Mouse (Mus musculus): ENCODE data around the gene Megf11.
A peak's percentile ranks its signal among the peaks of the same experiment; 100 is the strongest.

Megf11 gene

GRCm38 (mm10) chr9:64604217-64604711 lies 218.8 kb downstream of the Megf11 start:
- no peak for DNase-seq (ENCODE audit: low spot score in 2 of 2)

- no peak for DNase-seq (ENCODE audit: low spot score in 2 of 2)
Observed at GRCm38 (mm10) chr9:64605077-64605714, 219.8 kb downstream of the Megf11 start.

GRCm38 (mm10) chr9:64605735-64606349 lies 220.4 kb downstream of the Megf11 start:
- no peak for DNase-seq (ENCODE audit: low spot score in 2 of 2)

GRCm38 (mm10) chr9:64607049-64607448 lies 221.6 kb downstream of the Megf11 start:
- no peak for DNase-seq (ENCODE audit: low spot score in 2 of 2)

- DNase-seq (ENCODE audit: low spot score in 2 of 2) = no peak
Observed at GRCm38 (mm10) chr9:64609546-64609945, 224.1 kb downstream of the Megf11 start.

- no peak for DNase-seq (ENCODE audit: low spot score in 2 of 2)
Observed at GRCm38 (mm10) chr9:64612121-64612983, 226.9 kb downstream of the Megf11 start.

- DNase-seq (ENCODE audit: low spot score in 2 of 2) = no peak
Observed at GRCm38 (mm10) chr9:64612984-64613649, 227.7 kb downstream of the Megf11 start.

- no peak for DNase-seq (ENCODE audit: low spot score in 2 of 2)
Observed at GRCm38 (mm10) chr9:64617413-64617812, 232.0 kb downstream of the Megf11 start.

GRCm38 (mm10) chr9:64618433-64618832 lies 233.0 kb downstream of the Megf11 start:
- DNase-seq (ENCODE audit: low spot score in 2 of 2) = no peak

GRCm38 (mm10) chr9:64619440-64619839 lies 234.0 kb downstream of the Megf11 start:
- no peak for DNase-seq (ENCODE audit: low spot score in 2 of 2)

GRCm38 (mm10) chr9:64620596-64620995 lies 235.2 kb downstream of the Megf11 start:
- no peak for DNase-seq (ENCODE audit: low spot score in 2 of 2)

- no peak for DNase-seq (ENCODE audit: low spot score in 2 of 2)
Observed at GRCm38 (mm10) chr9:64621499-64622296, 236.3 kb downstream of the Megf11 start.

GRCm38 (mm10) chr9:64623361-64623760 lies 237.9 kb downstream of the Megf11 start:
- DNase-seq (ENCODE audit: low spot score in 2 of 2) = no peak

- DNase-seq (ENCODE audit: low spot score in 2 of 2) = no peak
Observed at GRCm38 (mm10) chr9:64624536-64624935, 239.1 kb downstream of the Megf11 start.

GRCm38 (mm10) chr9:64629802-64630201 lies 244.4 kb downstream of the Megf11 start:
- no peak for DNase-seq (ENCODE audit: low spot score in 2 of 2)

- DNase-seq (ENCODE audit: low spot score in 2 of 2) = no peak
Observed at GRCm38 (mm10) chr9:64633169-64633568, 247.7 kb downstream of the Megf11 start.

GRCm38 (mm10) chr9:64636111-64636510 lies 250.7 kb downstream of the Megf11 start:
- no peak for DNase-seq (ENCODE audit: low spot score in 2 of 2)

- DNase-seq (ENCODE audit: low spot score in 2 of 2) = no peak
Observed at GRCm38 (mm10) chr9:64636961-64637360, 251.5 kb downstream of the Megf11 start.

- DNase-seq (ENCODE audit: low spot score in 2 of 2) = peak in 1 of 2 experiments; percentile 14
Observed at GRCm38 (mm10) chr9:64638250-64638649, 252.8 kb downstream of the Megf11 start.

- DNase-seq (ENCODE audit: low spot score in 2 of 2) = no peak
Observed at GRCm38 (mm10) chr9:64639664-64640063, 254.2 kb downstream of the Megf11 start.

- no peak for DNase-seq (ENCODE audit: low spot score in 2 of 2)
Observed at GRCm38 (mm10) chr9:64644129-64644528, 258.7 kb downstream of the Megf11 start.
